11 mouse cellular contexts compared by ENCODE assay signal in the genomic region with DNA sequence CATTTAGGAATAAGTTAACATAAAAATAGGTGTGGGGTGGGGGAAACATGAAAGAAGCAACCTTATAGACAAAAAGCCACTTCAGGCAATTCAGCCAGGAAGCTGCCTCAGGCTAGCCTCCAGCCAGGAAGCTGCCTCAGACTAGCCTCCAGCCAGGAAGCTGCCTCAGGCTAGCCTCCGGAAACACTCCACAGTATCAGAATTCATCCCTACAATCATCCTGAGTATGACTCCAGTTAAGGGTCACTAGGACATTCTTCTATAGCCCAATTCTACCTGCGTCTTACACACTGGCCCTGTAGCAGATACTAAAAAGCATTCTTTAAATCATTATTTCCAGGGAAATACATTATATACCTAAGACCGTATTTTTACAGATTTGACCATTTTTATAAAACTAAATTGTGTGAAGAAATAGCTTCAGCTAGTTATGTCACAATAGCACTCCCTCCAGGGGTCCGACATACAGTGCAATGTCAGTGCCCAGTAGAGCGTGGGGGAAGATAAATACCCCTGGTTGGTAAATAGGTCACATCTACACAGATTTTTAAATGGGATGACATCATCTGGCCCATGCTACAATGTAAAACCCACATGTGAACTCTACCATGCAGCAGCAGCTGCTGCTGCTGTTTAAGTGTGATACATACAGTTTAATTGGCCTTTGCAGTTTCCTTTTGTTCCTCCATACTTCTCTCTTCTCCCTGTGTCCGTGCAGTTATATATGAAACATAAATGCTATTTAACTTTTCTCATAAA. TPM values are rescaled to one million over a fixed set of nuclear protein-coding genes. Genes with fewer than 3 reads are reported as not detected.
A peak's percentile ranks its signal among the peaks of the same experiment; 100 is the strongest.
DNase-seq lines count a peak whose midpoint lies in the region; ATAC-seq and TF ChIP-seq lines count a peak whose summit lies in the region.
"Had no signal": no experiment of that assay in that cellular context is flagged by ENCODE, and none has a peak within 500 bp of the region (broad histone marks: within the 10 kb centered on the region; RNA-seq: fewer than 3 reads in every experiment).

No protein-coding gene starts in this region.

- DNase-seq in R1 (ENCODE audit: low read depth, low spot score): peak; percentile 71
- DNase-seq in gastrocnemius, postnatal 36 days: no peak
- DNase-seq in spleen, postnatal 14 days (ENCODE audit: low spot score in 2 of 2): no peak
- DNase-seq: B cell, adult 2 months; liver, postnatal 0 days had no signal

- H3K27ac ChIP-seq in forebrain, embryonic 12.5 days: peak overlapping the region; percentile 72
- H3K27ac ChIP-seq in forebrain, embryonic 16.5 days (ENCODE audit: low read length): no peak overlapping the region
- H3K27ac ChIP-seq in hindbrain, embryonic 13.5 days: no peak overlapping the region
- no peak overlapping the region for H3K27ac ChIP-seq in intestine, embryonic 16.5 days (ENCODE audit: low read length)
- H3K27ac ChIP-seq: macrophage had no signal

- no peak overlapping the region for H3K9ac ChIP-seq in forebrain, embryonic 12.5 days
- no peak overlapping the region for H3K9ac ChIP-seq in forebrain, embryonic 16.5 days (replicated peaks; ENCODE audit: low read depth, low read length)
- H3K9ac ChIP-seq in hindbrain, embryonic 13.5 days: no peak overlapping the region
- H3K9ac ChIP-seq in intestine, embryonic 16.5 days (ENCODE audit: low read depth, low read length): no peak overlapping the region
- H3K9ac ChIP-seq: liver, postnatal 0 days had no signal

- peak; percentile 82 for ATAC-seq in forebrain, embryonic 12.5 days (ENCODE audit: low FRiP score)
- ATAC-seq in forebrain, embryonic 16.5 days: no peak
- ATAC-seq in hindbrain, embryonic 13.5 days (ENCODE audit: low FRiP score): peak; percentile 66; the same call in 1 of the 2 replicates
- ATAC-seq in intestine, embryonic 16.5 days: no peak
- ATAC-seq: liver, postnatal 0 days had no signal

- WGBS in forebrain, embryonic 12.5 days: 25% methylated on average over 6 of the region's 6 CpGs
- WGBS in forebrain, embryonic 16.5 days: 24% methylated on average over 6 of the region's 6 CpGs
- WGBS in hindbrain, embryonic 13.5 days: 41% methylated on average over 6 of the region's 6 CpGs
- WGBS in intestine, embryonic 16.5 days: 71% methylated on average over 6 of the region's 6 CpGs

- no peaks in the 10 kb centered on the region for H3K27me3 ChIP-seq in forebrain, embryonic 12.5 days
- H3K27me3 ChIP-seq in forebrain, embryonic 16.5 days (replicated peaks; ENCODE audit: control insufficient read depth, insufficient read depth, low read length): no peaks in the 10 kb centered on the region
- H3K27me3 ChIP-seq in hindbrain, embryonic 13.5 days: no peaks in the 10 kb centered on the region
- no peaks in the 10 kb centered on the region for H3K27me3 ChIP-seq in myocyte (ENCODE audit: control insufficient read depth, insufficient read depth, insufficient read length)
- H3K27me3 ChIP-seq in intestine, embryonic 16.5 days (replicated peaks; ENCODE audit: control insufficient read depth, insufficient read depth, low read length): no peaks in the 10 kb centered on the region

- H3K4me3 ChIP-seq in forebrain, embryonic 12.5 days (replicated peaks): no peak overlapping the region
- no peak overlapping the region for H3K4me3 ChIP-seq in forebrain, embryonic 16.5 days (replicated peaks; ENCODE audit: low read length)
- H3K4me3 ChIP-seq in hindbrain, embryonic 13.5 days: no peak overlapping the region
- H3K4me3 ChIP-seq in myocyte: no peak overlapping the region
- H3K4me3 ChIP-seq in intestine, embryonic 16.5 days (ENCODE audit: low read length): no peak overlapping the region

- H3K79me2 ChIP-seq in myocyte (ENCODE audit: control insufficient read depth, insufficient read depth): no peaks in the 10 kb centered on the region

- H3ac ChIP-seq in myocyte (ENCODE audit: control insufficient read depth, insufficient read length): no peak overlapping the region

- TF ChIP-seq POLR2A in myocyte (IDR thresholded peaks at IDR 0.05; ENCODE audit: insufficient read length, low read depth): no peak

- no peaks in the 10 kb centered on the region; the same call in 1 of the 2 replicates for H3K36me3 ChIP-seq in forebrain, embryonic 12.5 days (replicated peaks)
- H3K36me3 ChIP-seq in forebrain, embryonic 16.5 days (ENCODE audit: control insufficient read depth, insufficient read depth): no peaks in the 10 kb centered on the region
- no peaks in the 10 kb centered on the region; the same call in 1 of the 2 replicates for H3K36me3 ChIP-seq in hindbrain, embryonic 13.5 days
- no peaks in the 10 kb centered on the region for H3K36me3 ChIP-seq in myocyte (ENCODE audit: control insufficient read depth, insufficient read depth)
- no peaks in the 10 kb centered on the region for H3K36me3 ChIP-seq in intestine, embryonic 16.5 days (ENCODE audit: control insufficient read depth, insufficient read depth, low read length)

- no peak overlapping the region; the same call in 1 of the 2 replicates for H3K4me2 ChIP-seq in forebrain, embryonic 12.5 days
- no peak overlapping the region for H3K4me2 ChIP-seq in forebrain, embryonic 16.5 days (ENCODE audit: low read length)
- no peak overlapping the region for H3K4me2 ChIP-seq in hindbrain, embryonic 13.5 days
- peak overlapping the region; percentile 56 for H3K4me2 ChIP-seq in myocyte (ENCODE audit: low read depth)
- no peak overlapping the region for H3K4me2 ChIP-seq in intestine, embryonic 16.5 days (ENCODE audit: low read depth, low read length)

- H3K4me1 ChIP-seq in forebrain, embryonic 12.5 days: peaks cover 36% of the 10 kb centered on the region
- H3K4me1 ChIP-seq in forebrain, embryonic 16.5 days (replicated peaks; ENCODE audit: control insufficient read depth, insufficient read depth, low read length): peaks cover 21% of the 10 kb centered on the region
- peaks cover 9% of the 10 kb centered on the region for H3K4me1 ChIP-seq in hindbrain, embryonic 13.5 days (replicated peaks)
- no peaks in the 10 kb centered on the region for H3K4me1 ChIP-seq in intestine, embryonic 16.5 days (ENCODE audit: control insufficient read depth, insufficient read depth, low read length)

- H3K9me3 ChIP-seq in forebrain, embryonic 12.5 days: no peaks in the 10 kb centered on the region
- H3K9me3 ChIP-seq in forebrain, embryonic 16.5 days (ENCODE audit: control insufficient read depth, low read length): no peaks in the 10 kb centered on the region
- no peaks in the 10 kb centered on the region for H3K9me3 ChIP-seq in hindbrain, embryonic 13.5 days
- H3K9me3 ChIP-seq in intestine, embryonic 16.5 days (ENCODE audit: control insufficient read depth, low read length): no peaks in the 10 kb centered on the region

- intact Hi-C loops in gastrocnemius, postnatal 36 days (cut with DNase I): no loop called here

TF ChIP-seq in myocyte, 11 proteins besides CTCF, POLR2A, EP300 and RAD21:
- peak in 1 of 3 experiments; percentile 23 for TF ChIP-seq MYOD1 (IDR thresholded peaks at IDR 0.05; ENCODE audit: control insufficient read depth in 1 of 3, insufficient read length in 2 of 3, low read depth in 2 of 3)
- no peak for TF ChIP-seq MAX (IDR thresholded peaks at IDR 0.05; ENCODE audit: low read depth)

RNA-seq across cellular contexts. Expression of a gene that starts 6.4 kb away (rescaled TPM):
- 86.6 and 87.2 TPM in 2 replicates for polyA plus RNA-seq in forebrain, embryonic 12.5 days (2016; fragmentation: Nextera tagmentation; extraction: Ambion mirVana)
- 30.5 and 33.3 TPM in 2 replicates for polyA plus RNA-seq in forebrain, embryonic 16.5 days (2015; fragmentation: Nextera tagmentation; extraction: Ambion mirVana)
- polyA plus RNA-seq in hindbrain, embryonic 13.5 days (2015; fragmentation: Nextera tagmentation; extraction: Ambion mirVana): 9.3 and 12.4 TPM in 2 replicates
- polyA plus RNA-seq in myocyte (2012; fragmentation: generic; extraction: Trizol): 2.3 TPM
- polyA plus RNA-seq in intestine, embryonic 16.5 days (2015; fragmentation: Nextera tagmentation; extraction: Ambion mirVana): 3.1 and 4.0 TPM in 2 replicates
- total RNA-seq in gastrocnemius, postnatal 36 days (2021): 1 to 10 TPM; 1.4 to 2.0 TPM

RNA-seq across cellular contexts. Expression of a gene that starts 34.8 kb away (rescaled TPM):
- polyA plus RNA-seq in forebrain, embryonic 12.5 days (2016; fragmentation: Nextera tagmentation; extraction: Ambion mirVana): 31.5 and 31.9 TPM in 2 replicates
- 28.6 and 29.3 TPM in 2 replicates for polyA plus RNA-seq in forebrain, embryonic 16.5 days (2015; fragmentation: Nextera tagmentation; extraction: Ambion mirVana)
- 24.5 and 26.8 TPM in 2 replicates for polyA plus RNA-seq in hindbrain, embryonic 13.5 days (2015; fragmentation: Nextera tagmentation; extraction: Ambion mirVana)
- polyA plus RNA-seq in myocyte (2012; fragmentation: generic; extraction: Trizol): 13.3 TPM
- 23.9 and 25.8 TPM in 2 replicates for polyA plus RNA-seq in intestine, embryonic 16.5 days (2015; fragmentation: Nextera tagmentation; extraction: Ambion mirVana)
- 10 to 100 TPM; 12.5 to 13.0 TPM for total RNA-seq in gastrocnemius, postnatal 36 days (2021)

Comparison
In these comparisons a context has a peak if more than half of its experiments do, and no peak if none do; other contexts are left out.
1. ATAC-seq: peak in forebrain, embryonic 12.5 days (single experiment) and hindbrain, embryonic 13.5 days (single experiment); none in forebrain, embryonic 16.5 days (single experiment) and intestine, embryonic 16.5 days (single experiment).